Mouse (Mus musculus) hindbrain, embryonic 16.5 days (tissue): ENCODE results near the gene Os9. TPM values are rescaled to one million over a fixed set of nuclear protein-coding genes. Genes with fewer than 3 reads are reported as not detected.
"Not testable (repeated sequence)": the region's sequence is repeated elsewhere in the genome, so short reads cannot be mapped to it uniquely, and the experiment has no call there.

Experiments
- ATAC-seq: fragments of 200-750 bp; cut with Nextera tagmentation; 2 replicates; pipeline ENCODE4 v1.8.0; 2017; ENCODE audit warnings: moderate TSS enrichment, moderate library complexity
- H3K27ac ChIP-seq: fragments of 300-500 bp; sonication (generic); 2 replicates; pipeline ENCODE4 v1.5.1; 2014; ENCODE audit warnings: low read depth, mild to moderate bottlenecking, control low read depth, low read length, moderate library complexity
- H3K27me3 ChIP-seq: fragments of 300-500 bp; sonication (generic); replicated peaks from 2 replicates; pipeline ENCODE4 v1.6.1; 2014; ENCODE audit warnings: low read length; ENCODE audit not compliant: control insufficient read depth, insufficient read depth
- H3K36me3 ChIP-seq: fragments of 300-500 bp; sonication (generic); 2 replicates; pipeline ENCODE4 v1.6.1; 2014; ENCODE audit warnings: mild to moderate bottlenecking, low read length, moderate library complexity, mixed read lengths; ENCODE audit not compliant: control insufficient read depth, insufficient read depth
- H3K4me1 ChIP-seq: fragments of 300-500 bp; sonication (generic); 2 replicates; pipeline ENCODE4 v1.6.1; 2014; ENCODE audit warnings: low read depth, low read length; ENCODE audit not compliant: control insufficient read depth, insufficient read depth
- H3K4me2 ChIP-seq: fragments of 300-500 bp; sonication (generic); 2 replicates; pipeline ENCODE4 v1.6.1; 2014; ENCODE audit warnings: mild to moderate bottlenecking, low read length, control low read depth, moderate library complexity
- H3K4me3 ChIP-seq: fragments of 300-500 bp; sonication (generic); 2 replicates; pipeline ENCODE4 v1.5.1; 2014; ENCODE audit warnings: mild to moderate bottlenecking, low read length, control low read depth, moderate library complexity
- H3K9ac ChIP-seq: fragments of 300-500 bp; sonication (generic); 2 replicates; pipeline ENCODE4 v1.6.1; 2014; ENCODE audit warnings: low read depth, mild to moderate bottlenecking, control low read depth, low read length, moderate library complexity
- H3K9me3 ChIP-seq: fragments of 300-500 bp; sonication (generic); 2 replicates; pipeline ENCODE4 v1.6.1; 2014; ENCODE audit warnings: mild to moderate bottlenecking, low read length, moderate library complexity; ENCODE audit not compliant: control insufficient read depth
- WGBS: fragments of 180-500 bp; shearing (Covaris S2); extraction: QIAGEN DNeasy Blood & Tissue Kit; methylation state at CpG from one replicate; pipeline ENCODE4 v1.1.7; 2014; 5-methylcytosine and 5-hydroxymethylcytosine counted together
- polyA plus RNA-seq: library from polyadenylated mRNA; unstranded; fragments of >200 nt; fragmentation: Nextera tagmentation; extraction: Ambion mirVana; gene quantifications from 2 replicates; pipeline ENCODE4 v1.2.1, GENCODE M21; 2015

Os9 gene
- polyA plus RNA-seq, 1 experiment from 2014 or later = 135 TPM

DNA sequence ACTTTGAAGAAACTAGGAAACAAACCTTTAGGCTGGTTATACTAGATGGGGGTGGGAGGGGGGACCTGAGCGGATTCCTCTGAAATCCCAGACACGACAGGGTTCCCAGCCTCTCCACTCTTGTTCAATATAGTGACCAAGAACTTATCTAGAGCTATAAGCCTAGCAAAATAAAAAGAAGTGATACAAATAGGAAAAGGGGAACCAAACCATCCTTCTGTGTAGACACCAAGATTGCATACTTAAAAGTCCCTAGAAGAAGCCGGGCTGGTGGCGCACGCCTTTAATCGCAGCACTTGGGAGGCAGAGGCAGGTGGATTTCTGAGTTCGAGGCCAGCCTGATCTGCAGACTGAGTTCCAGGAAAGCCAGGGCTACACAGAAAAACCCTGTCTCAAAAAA lies 32.4 kb upstream of the Os9 start:
- Histone ChIP-seq H3K9me3 (no peaks in the 10 kb centered on the region), H3K4me2 (no peak overlapping the region), H3K36me3 (no peaks in the 10 kb centered on the region), H3K4me3 (no peak overlapping the region), H3K27ac (no peak overlapping the region), H3K4me1 (no peaks in the 10 kb centered on the region), H3K27me3 (no peaks in the 10 kb centered on the region), H3K9ac (no peak overlapping the region)
- over 99% methylated on average over 7 of the region's 7 CpGs for WGBS
- ATAC-seq = no peak

DNA sequence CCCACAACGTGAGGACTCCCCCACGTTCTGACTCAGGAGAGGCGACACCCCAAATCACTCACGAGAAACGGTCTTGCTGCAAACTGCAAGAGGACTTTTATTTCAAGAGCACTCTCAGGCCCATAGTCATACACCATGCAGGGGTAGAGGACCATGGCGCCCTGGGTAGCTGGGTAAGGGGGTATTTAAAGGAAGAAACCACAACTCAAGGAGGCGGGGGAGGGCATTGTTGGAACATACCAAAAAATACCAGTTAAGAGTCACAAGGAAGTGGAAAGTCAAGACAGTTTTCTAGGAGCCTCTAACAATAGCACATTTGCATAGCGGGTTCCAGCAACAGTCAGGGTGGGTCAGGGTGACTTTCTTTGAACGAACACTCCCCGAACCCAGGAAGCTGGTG lies 31.6 kb upstream of the Os9 start:
- not testable (repeated sequence) for H3K36me3 ChIP-seq, H3K4me3 ChIP-seq, H3K9me3 ChIP-seq, H3K4me1 ChIP-seq, H3K27ac ChIP-seq, ATAC-seq, H3K4me2 ChIP-seq, H3K9ac ChIP-seq, H3K27me3 ChIP-seq
- 87% methylated on average over 10 of the region's 10 CpGs for WGBS

DNA sequence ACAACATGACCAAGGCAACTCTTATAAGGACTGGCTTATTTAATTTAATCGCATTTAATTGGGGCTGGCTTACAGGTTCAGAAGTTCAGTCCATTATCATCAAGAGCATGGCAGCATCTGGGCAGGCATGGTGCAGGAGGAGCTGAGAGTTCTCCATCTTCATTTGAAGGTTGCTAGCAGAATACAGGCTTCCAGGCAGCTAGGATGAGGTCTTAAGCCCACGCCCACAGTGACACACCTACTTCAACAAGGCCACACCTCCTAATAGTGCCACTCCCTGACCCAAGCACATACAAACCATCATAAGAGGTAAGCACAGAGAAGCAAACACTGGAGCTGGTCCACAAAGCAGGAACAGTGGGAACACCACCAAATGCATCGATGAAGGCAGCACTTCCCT lies 30.3 kb upstream of the Os9 start:
- WGBS = 91% methylated on average over 3 of the region's 3 CpGs

DNA sequence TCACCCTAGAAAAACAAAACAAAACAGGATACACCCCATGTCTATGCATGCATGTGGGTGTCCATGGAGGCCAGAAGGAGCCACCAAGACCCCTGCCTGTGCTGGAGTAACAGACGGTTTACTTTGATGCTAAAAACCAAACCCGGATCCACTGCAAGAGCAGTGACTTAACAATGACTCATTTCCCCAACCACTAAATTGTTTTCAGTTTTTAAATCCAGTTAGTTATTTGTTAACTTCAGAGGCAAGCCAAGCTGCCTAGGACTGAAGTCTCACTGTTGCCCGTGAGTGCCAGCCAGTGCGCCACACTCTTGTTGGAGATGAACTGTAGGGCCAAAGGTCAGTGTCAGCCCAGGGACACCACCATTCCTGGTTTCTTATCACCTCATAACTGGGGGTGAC lies 29.5 kb upstream of the Os9 start:
- WGBS = 82% methylated on average over 4 of the region's 4 CpGs
- H3K4me2 ChIP-seq = no peak overlapping the region
- no peak overlapping the region for H3K27ac ChIP-seq
- H3K4me1 ChIP-seq = no peaks in the 10 kb centered on the region
- no peak overlapping the region for H3K4me3 ChIP-seq
- H3K36me3 ChIP-seq = no peaks in the 10 kb centered on the region
- no peak overlapping the region for H3K9ac ChIP-seq
- no peak for ATAC-seq
- no peaks in the 10 kb centered on the region for H3K27me3 ChIP-seq
- H3K9me3 ChIP-seq = no peaks in the 10 kb centered on the region

More for the DNA sequence above, 30.3 kb upstream of the Os9 start:
- H3K4me3 ChIP-seq, H3K27me3 ChIP-seq, H3K36me3 ChIP-seq, H3K9ac ChIP-seq, H3K9me3 ChIP-seq, H3K27ac ChIP-seq, ATAC-seq, H3K4me2 ChIP-seq, H3K4me1 ChIP-seq: not testable (repeated sequence)

DNA sequence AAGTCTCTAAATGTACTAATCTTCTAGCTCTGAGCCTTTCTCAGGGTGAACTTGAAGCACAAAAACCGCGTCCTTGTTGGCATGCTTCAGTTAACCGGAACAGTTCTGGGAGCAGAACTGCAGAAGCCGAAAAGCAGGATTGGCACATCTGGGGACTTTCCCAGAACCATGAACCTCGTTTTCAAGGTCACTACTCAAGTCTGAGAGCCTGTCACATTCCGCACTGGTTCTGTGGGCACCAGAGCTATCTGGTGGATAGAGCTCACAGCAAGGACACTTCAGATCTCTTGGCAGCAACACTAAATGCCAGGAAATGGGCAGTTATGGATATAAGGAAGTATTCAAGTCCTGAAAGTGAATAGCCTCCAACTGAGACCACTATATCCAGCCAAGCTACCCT lies 26.2 kb upstream of the Os9 start:
- WGBS = 70% methylated on average over 6 of the region's 6 CpGs
- no peak overlapping the region for H3K27ac ChIP-seq

DNA sequence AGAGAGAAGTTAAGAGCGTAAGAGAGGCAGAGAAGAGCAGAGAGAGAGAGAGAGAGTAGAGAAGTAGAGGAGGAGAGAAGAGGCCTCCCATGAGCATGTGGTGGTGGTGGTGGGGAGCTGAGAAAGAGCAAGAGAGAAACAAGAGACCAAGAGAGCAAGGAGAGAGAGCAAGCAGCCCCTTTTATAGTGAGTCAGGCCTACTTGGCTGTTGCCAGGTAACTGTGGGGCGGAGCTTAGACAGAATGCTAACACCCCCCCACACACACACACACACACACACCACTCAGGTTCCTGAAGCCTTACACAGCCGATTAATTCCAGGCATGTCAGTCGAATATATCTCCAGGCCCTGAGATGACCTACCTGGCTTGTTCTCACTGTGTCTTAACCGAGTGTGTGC lies 24.4 kb upstream of the Os9 start:
- no peak overlapping the region for H3K4me2 ChIP-seq
- H3K9ac ChIP-seq = no peak overlapping the region
- no peaks in the 10 kb centered on the region for H3K4me1 ChIP-seq
- H3K27me3 ChIP-seq = no peaks in the 10 kb centered on the region
- H3K27ac ChIP-seq = no peak overlapping the region
- WGBS = 90% methylated on average over 5 of the region's 5 CpGs
- ATAC-seq = no peak
- no peaks in the 10 kb centered on the region for H3K9me3 ChIP-seq
- no peak overlapping the region for H3K4me3 ChIP-seq
- H3K36me3 ChIP-seq = no peaks in the 10 kb centered on the region

More for the DNA sequence above, 26.2 kb upstream of the Os9 start:
- no peak for ATAC-seq
- H3K4me3 ChIP-seq = no peak overlapping the region
- no peaks in the 10 kb centered on the region for H3K4me1 ChIP-seq
- H3K9me3 ChIP-seq = no peaks in the 10 kb centered on the region
- H3K4me2 ChIP-seq = no peak overlapping the region
- no peaks in the 10 kb centered on the region for H3K27me3 ChIP-seq
- H3K9ac ChIP-seq = no peak overlapping the region
- no peaks in the 10 kb centered on the region for H3K36me3 ChIP-seq

DNA sequence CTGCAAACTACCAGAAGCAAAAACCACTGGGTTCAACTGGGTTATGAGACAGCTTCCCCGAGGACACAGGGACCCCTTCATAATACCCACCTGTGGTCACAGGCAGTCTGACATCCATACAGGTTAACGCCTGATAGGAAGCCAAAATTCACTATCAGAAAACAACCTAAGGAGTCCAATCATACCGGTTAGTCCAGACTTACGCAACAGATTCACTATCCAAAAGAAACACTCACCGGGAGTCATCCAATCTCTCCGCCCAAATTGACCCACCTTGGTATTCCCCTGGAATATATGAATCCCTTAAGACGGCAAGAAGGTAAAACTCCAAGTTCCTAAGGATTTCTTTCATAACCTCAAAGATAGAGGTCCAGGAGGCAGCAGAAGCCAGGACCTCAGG lies 23.6 kb upstream of the Os9 start:
- no peaks in the 10 kb centered on the region for H3K4me1 ChIP-seq
- no peak for ATAC-seq
- H3K9me3 ChIP-seq = no peaks in the 10 kb centered on the region
- no peak overlapping the region for H3K4me3 ChIP-seq
- no peaks in the 10 kb centered on the region for H3K36me3 ChIP-seq
- no peak overlapping the region for H3K4me2 ChIP-seq
- 90% methylated on average over 7 of the region's 7 CpGs for WGBS
- H3K27ac ChIP-seq = no peak overlapping the region
- H3K27me3 ChIP-seq = no peaks in the 10 kb centered on the region
- H3K9ac ChIP-seq = no peak overlapping the region

DNA sequence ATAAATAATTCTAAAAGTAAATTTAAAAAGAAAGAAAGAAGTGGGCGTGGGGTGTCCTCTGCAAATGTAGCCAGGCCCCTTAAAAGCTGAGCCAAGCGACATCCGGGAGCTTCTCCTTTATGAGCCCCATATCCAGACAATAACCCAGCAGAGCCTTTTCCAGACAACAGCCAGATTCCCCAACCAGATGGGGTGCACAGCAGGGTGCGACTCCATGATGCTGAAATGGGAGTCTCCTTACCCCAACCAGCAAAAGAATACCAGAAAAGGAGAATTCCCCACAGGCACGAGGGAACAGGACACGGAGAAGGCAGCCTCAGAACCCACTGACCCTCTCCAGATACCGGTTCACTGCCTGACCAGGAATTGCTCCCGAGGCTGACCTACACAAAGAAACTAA lies 22.3 kb upstream of the Os9 start:
- H3K4me1 ChIP-seq = no peaks in the 10 kb centered on the region
- H3K9ac ChIP-seq = no peak overlapping the region
- no peak overlapping the region for H3K4me3 ChIP-seq
- no peaks in the 10 kb centered on the region for H3K9me3 ChIP-seq
- WGBS = 83% methylated on average over 8 of the region's 8 CpGs
- H3K4me2 ChIP-seq = no peak overlapping the region
- H3K36me3 ChIP-seq = no peaks in the 10 kb centered on the region
- no peak overlapping the region for H3K27ac ChIP-seq
- no peak for ATAC-seq
- H3K27me3 ChIP-seq = no peaks in the 10 kb centered on the region

DNA sequence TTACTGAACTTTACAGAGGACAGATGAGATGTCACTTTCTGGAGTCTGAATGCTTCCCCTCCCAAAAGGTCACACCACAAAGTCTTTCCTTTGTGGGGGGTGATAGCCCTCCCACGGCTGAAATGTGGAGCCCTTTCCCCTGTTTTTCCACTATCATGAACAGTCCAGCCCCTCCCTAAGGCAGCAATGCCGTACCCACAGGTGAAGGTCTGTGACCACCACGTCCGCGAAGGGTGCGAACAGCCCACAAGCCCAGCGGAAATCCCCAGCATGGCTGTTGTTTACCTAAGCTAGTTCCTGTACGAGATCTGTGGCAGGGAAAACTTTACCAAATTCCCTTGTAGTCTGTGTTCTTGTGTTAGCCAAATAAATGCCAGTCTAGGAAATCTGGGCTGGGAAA lies 20.6 kb upstream of the Os9 start:
- no peaks in the 10 kb centered on the region for H3K27me3 ChIP-seq
- no peak for ATAC-seq
- no peaks in the 10 kb centered on the region for H3K4me1 ChIP-seq
- H3K27ac ChIP-seq = no peak overlapping the region
- H3K36me3 ChIP-seq = no peaks in the 10 kb centered on the region
- H3K9ac ChIP-seq = no peak overlapping the region
- no peak overlapping the region for H3K4me3 ChIP-seq
- no peak overlapping the region for H3K4me2 ChIP-seq
- no peaks in the 10 kb centered on the region for H3K9me3 ChIP-seq
- WGBS = 83% methylated on average over 8 of the region's 8 CpGs

DNA sequence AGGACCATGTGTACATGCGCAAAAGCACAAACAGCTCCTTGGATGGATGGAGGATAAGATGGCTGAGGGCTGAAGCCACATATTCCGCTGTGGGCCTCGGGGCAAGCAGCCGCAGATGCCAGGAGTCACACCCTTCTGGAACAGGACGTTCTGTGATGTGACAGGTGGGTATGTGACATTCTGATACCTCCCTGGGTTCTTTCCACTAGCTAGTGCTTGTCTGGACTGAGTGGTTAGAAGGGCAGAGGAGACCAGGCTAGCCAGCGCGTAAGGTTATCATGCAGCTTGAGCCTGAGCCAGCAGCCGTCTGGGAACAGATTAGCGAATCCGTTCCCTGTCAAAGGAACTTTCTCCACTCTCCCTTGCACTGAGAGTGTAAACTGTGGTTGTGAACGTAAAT lies 20.0 kb upstream of the Os9 start:
- no peak overlapping the region for H3K9ac ChIP-seq
- WGBS = 90% methylated on average over 11 of the region's 11 CpGs
- no peaks in the 10 kb centered on the region for H3K4me1 ChIP-seq
- H3K9me3 ChIP-seq = no peaks in the 10 kb centered on the region
- no peak overlapping the region for H3K27ac ChIP-seq
- no peaks in the 10 kb centered on the region for H3K36me3 ChIP-seq
- no peak overlapping the region for H3K4me3 ChIP-seq
- ATAC-seq = no peak
- no peak overlapping the region for H3K4me2 ChIP-seq
- H3K27me3 ChIP-seq = no peaks in the 10 kb centered on the region
